Mouse (Mus musculus) kidney, adult 11 months (tissue): ENCODE data around the gene Alyref.

ENCODE experiments used
- DNase-seq: peaks from one replicate; pipeline ENCODE4 v3.0.0; 2022

The Alyref gene

DNA sequence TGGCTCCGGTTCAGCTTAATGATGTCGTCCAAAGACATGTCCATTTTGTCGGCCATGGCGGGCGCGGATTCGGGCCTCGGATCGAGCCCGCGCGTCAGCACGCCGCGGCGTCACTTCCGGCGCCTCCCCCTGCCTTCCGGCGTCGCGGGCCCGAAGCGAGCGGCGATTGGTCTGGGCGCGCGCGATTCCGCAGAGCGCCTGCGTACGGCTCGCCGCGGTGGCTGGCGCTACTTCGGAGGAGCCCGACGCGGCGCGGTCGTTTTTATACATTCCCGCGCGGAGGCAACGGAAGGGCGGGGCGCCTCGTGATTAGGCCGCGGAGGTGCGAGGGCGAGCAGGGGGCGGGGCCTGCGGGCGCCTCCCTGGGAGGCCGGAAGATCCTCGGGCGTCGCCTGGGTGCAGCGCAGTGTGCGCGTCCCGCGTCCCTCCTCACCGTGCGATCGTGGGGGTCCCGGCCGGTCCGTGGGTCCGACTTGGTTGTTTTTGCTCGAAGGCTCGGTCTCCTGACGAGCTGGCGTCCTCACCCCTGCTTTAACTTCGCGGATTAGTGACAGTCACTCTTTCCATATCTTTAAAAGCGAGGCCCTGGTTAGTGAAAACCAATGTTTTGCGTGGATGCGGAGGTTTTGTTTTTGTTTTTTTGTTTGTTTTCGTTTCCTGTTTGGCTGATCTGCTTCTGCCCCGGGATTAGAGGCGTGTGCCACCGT is at the start of gene Alyref, which contains the start of gene Anapc11:
TSS of gene Alyref (minus strand) at position 83 of the 707 bp plus-strand sequence.
TSS of gene Anapc11 (plus strand) at position 139 of the 707 bp plus-strand sequence.
- DNase-seq = peak; percentile 90

- DNase-seq = no peak
These were observed 49.1 kb upstream of the Alyref start for GRCm38 (mm10) chr11:120647047-120647830.

DNA sequence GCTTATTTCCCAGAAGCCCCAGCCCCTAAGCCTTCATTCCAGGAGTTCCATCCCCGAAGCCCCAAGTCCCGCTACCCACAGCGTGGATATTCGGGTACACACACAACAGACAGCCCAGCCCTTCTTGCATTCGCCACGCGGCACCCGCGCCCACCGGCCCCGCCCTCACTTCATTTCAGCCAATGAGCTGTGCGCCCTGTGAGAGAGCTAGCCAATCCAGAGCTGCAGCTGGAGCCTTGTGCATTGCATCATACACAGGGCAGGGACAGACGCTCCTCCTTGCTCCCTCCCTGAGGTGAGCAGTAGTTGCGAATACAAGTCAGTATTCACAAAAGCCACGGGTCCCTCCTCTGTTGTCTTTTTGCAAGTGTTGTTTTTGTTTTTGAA is 45.4 kb upstream of the Alyref start, which contains the start of gene Pycr1:
TSS of gene Pycr1 (minus strand) at position 169 of the 387 bp plus-strand sequence.
- DNase-seq = peak; percentile 92

GRCm38 (mm10) chr11:120642939-120643600 is 44.9 kb upstream of the Alyref start:
- DNase-seq = no peak

DNA sequence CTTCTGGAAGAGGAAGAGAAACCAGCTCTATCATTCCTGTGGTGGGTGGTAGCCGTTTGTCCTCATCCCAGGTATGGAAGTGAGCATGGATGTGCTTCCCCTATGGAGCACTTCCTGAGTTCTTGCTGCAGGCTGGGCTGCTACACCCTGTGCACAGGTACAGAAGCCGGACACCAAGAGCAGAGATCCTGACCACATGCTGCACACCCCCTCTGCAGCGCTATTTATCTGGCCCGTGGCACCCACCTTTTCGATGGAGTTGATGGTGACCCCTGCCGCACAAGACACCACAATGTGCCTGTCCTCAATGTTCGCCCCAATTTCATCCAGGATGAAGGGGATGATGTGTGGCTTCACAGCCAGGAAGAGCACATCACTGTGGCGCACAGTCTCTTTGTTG is 43.7 kb upstream of the Alyref start:
- no peak for DNase-seq

GRCm38 (mm10) chr11:120641255-120641654 is 43.1 kb upstream of the Alyref start:
- DNase-seq = no peak

DNA sequence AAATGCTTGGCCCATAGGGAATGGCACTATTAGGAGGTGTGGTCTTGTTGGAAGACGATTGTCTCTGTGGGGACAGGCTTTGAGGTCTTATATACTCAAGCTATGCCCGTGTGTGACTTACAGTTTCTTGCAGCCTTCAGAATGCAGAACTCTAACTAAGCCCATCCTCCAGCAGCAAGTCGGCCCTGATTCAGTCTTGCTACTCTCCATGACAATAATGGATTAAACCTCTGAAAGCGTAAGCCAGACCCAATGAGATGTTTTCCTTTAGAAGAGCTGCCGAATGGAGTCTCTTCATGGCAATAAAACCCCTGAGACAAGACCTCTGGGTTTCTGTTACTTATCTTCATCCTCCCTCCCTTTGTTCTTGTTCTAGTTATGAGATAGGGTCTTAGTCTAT is 36.6 kb upstream of the Alyref start:
- no peak for DNase-seq

- DNase-seq = peak; percentile 95
These were observed 35.6 kb upstream of the Alyref start, which contains the start of gene Mafg for GRCm38 (mm10) chr11:120633520-120634343. TSS of gene Mafg (minus strand) at chr11:120633600.

DNA sequence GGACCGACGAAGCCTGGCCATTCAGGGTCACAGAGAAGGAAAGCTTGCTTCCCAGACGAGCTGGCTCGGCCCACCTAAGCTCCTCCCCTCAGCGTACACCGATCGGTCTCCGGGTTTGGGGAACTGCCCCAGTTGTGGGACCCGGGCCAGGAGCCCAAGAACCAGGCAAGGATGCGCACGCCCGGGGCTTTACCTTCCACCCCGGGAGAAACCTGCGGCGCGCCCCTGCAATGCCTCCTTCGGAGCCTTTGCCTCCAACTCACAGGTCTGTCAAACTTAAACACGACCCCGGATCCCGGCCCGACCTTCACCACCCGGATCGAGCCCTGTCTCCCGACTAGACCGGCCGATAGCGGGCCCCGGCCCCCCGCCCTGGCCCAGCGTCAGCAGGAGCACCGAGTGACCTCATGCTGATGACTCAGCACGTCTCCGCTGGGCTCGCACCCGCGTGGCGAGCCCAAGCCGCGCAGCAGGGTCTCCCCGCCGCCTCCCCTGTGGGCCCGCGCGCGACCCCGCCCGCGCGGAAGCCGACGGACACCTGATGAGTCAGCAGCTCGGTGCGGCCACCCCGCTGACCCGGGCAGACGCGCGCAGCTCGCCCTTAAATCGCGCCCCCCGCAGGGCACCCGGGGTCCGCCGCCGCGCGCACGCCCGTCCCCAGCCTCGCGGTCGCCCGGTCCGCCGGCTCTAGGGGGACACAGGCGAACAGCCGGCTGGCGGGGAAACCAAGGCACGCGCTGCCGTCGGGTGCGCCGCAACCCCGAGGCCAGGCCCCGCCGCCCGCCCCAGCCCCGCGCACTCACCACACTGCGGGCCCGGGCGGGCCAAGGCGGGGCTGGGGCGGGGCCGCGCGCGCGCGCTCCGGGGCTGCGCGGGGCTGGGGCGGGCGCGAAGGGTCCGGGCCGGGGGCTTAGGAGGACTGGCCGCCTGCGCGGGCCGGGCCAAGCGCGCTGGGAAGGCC is 34.7 kb upstream of the Alyref start:
- peak; percentile 86 for DNase-seq

DNA sequence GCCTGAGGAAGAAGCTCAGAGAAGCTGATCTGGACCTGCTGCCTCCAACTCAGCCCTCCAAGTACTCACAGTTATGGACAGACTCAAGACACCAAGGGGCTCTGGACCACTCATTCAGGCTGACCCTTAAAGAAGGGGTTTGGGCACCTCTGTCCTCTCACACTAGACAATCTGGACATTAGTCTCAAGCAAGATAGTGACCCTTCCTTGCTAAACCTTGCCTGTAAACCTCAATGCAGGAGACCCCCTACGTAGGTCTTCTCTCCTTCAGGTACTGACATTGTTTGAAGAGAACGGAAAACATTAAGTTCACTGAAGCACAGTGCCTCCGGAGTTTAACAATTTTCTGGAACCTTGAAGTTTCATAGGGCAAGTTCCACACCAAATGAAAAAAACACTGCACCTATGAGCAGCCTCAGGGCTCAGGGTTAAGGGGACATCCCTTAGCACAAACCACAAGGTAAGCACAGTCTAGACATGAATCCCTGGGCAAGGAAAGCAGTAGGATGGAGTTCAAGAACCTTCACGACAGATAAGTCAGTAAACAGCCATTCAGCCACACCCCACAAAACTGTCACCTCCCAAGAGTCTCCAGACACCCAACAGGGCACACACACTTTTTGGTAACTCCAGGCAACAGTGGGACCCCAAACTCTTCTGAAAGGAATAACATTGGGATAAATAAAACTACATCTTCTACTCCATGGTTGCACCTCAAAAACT is 33.7 kb upstream of the Alyref start:
- DNase-seq = no peak

DNA sequence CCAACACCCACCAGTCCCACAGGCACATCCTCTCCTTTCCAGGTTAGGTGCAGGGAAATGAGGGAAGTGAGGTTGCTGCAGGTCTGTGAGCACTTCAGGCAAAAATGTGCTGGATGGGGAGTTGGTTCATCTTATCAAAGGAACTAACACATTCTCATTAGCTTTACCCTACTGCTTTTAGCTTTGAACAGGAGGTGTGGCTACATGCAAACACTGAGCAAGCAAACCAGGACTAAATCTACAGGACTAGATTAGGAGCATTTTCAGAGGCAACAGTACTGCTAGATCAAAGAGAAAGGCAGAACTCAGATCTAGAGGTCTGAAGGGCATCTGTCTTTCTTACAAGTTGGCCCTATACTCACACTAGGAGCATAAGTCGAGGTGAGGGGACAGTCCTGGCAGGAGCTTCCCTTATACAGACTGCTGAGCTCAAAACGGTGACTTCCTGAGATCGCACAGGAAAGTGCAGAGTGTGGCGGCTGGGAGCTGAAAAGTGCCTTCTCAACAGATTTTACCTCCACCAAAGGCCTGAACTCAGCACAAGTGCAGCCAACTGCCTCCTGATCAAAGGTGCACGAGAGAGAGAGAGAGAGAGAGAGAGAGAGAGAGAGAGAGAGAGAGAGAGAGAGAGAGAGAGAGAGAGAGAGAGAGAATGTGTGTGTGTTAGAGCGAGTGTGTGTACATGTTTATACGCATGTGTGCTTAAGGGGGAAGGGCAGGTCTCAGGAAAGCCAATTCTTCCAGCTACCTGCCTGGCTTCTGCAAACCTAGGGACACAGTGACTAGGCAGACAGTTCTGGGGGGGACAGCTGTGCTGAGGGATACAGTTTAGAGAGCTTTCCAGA is 32.9 kb upstream of the Alyref start:
- DNase-seq = peak; percentile 80

GRCm38 (mm10) chr11:120630401-120630871 is 32.3 kb upstream of the Alyref start:
- peak; percentile 90 for DNase-seq

DNA sequence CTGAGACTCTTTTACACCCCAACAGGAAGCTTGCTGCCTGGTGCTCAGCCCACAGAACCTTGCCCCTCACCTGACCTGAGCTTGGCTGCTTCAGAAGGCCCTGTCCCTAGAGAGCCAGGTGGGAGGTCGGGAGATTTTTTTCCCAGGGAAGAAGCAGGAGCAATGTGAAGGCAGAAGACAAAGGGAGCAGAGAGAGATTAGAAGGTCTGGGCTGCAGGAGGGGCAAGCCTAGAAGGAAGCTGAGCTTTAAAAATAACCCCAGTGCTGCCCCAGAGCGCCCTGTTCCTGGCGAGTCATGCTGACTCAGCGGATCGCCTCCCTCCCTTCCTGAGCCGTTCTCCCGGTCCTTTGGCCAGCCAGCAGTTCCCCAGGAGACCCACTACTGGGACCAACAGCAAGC is 31.7 kb upstream of the Alyref start:
- DNase-seq = peak; percentile 66

GRCm38 (mm10) chr11:120629341-120629730 is 31.2 kb upstream of the Alyref start:
- peak; percentile 77 for DNase-seq

GRCm38 (mm10) chr11:120628601-120629340 is 30.6 kb upstream of the Alyref start:
- DNase-seq = no peak

DNA sequence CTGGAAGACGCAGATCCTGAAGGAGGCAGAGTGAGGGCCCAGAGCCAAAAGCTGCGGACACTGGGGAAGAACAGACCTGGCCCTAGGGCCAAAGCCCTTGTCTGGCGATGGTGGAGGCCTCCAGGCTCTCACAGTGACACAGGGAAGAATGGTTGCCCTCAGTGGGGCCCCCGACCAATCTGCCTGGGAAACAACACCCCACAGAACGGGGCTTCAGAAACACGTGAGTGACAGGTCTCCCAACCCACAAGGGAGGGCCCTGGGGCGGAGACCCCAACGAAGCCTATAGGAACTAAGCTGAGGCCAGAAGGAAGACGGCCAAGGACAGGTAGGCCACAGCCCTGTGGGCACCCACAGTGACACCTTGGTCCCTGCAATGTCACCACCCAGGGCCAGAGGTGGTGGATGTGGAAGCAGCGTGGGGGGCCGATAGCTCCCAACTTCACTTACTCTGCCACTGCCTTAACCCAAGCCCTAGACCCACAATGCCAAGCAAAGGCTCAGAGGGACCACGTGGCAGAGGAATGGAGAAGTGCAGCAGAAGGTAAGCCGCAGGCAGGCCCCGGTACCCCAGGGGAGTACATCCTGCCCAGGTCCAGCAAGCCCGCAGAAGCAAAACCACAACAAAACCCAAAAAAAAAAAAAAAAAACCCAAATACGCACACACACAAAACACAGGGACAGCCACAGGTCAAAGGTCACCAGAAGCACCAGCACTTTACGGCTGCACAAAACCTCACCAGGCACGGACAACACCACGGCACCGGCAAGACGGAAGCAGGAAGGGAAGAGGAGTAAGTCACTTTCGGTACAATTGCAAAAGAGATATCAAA is 29.5 kb upstream of the Alyref start:
- no peak for DNase-seq

- DNase-seq = no peak
These were observed 28.8 kb upstream of the Alyref start for GRCm38 (mm10) chr11:120626785-120627467.
